Mouse (Mus musculus) urinary bladder, postnatal 4 days (tissue): Measurements from ENCODE around the gene Ulk4.
A peak's percentile ranks its signal among the peaks of the same experiment; 100 is the strongest.

Experiments
- DNase-seq, 2 experiments: peaks; one replicate each; pipeline ENCODE4 v3.0.0; 2021 to 2022; ENCODE audit warnings: low spot score in 2 of 2

Ulk4 gene

GRCm38 (mm10) chr9:121277118-121278060 lies at the start of gene Ulk4:
Ulk4 (minus strand) TSS chr9:121277197.
- peak; percentile 89 to 90 for DNase-seq

- DNase-seq, result no peak
Observed at GRCm38 (mm10) chr9:121322034-121322433, 45.0 kb upstream of the Ulk4 start.

- no peak for DNase-seq
Observed at GRCm38 (mm10) chr9:121321118-121321517, 44.1 kb upstream of the Ulk4 start.

GRCm38 (mm10) chr9:121320433-121320832 lies 43.4 kb upstream of the Ulk4 start:
- DNase-seq, result no peak

GRCm38 (mm10) chr9:121319323-121319966 lies 42.4 kb upstream of the Ulk4 start:
- no peak for DNase-seq

GRCm38 (mm10) chr9:121316621-121317405 lies 39.8 kb upstream of the Ulk4 start:
- DNase-seq, result no peak

GRCm38 (mm10) chr9:121315901-121316595 lies 39.1 kb upstream of the Ulk4 start:
- DNase-seq, result no peak

GRCm38 (mm10) chr9:121314541-121315152 lies 37.6 kb upstream of the Ulk4 start:
- DNase-seq, result no peak

- peak; percentile 81 to 85 for DNase-seq
Observed at GRCm38 (mm10) chr9:121313656-121314374, 36.8 kb upstream of the Ulk4 start.

- no peak for DNase-seq
Observed at GRCm38 (mm10) chr9:121312237-121312891, 35.4 kb upstream of the Ulk4 start.

GRCm38 (mm10) chr9:121311846-121312236 lies 34.8 kb upstream of the Ulk4 start:
- no peak for DNase-seq

- no peak for DNase-seq
Observed at GRCm38 (mm10) chr9:121310501-121310900, 33.5 kb upstream of the Ulk4 start.

- no peak for DNase-seq
Observed at GRCm38 (mm10) chr9:121309287-121309686, 32.3 kb upstream of the Ulk4 start.

GRCm38 (mm10) chr9:121305456-121305855 lies 28.5 kb upstream of the Ulk4 start:
- DNase-seq, result no peak

- no peak for DNase-seq
Observed at GRCm38 (mm10) chr9:121304520-121304919, 27.5 kb upstream of the Ulk4 start.

- DNase-seq, result no peak
Observed at GRCm38 (mm10) chr9:121303748-121304147, 26.8 kb upstream of the Ulk4 start.

- DNase-seq, result no peak
Observed at GRCm38 (mm10) chr9:121303086-121303485, 26.1 kb upstream of the Ulk4 start.

- no peak for DNase-seq
Observed at GRCm38 (mm10) chr9:121302543-121302942, 25.5 kb upstream of the Ulk4 start.

GRCm38 (mm10) chr9:121301041-121301920 lies 24.3 kb upstream of the Ulk4 start:
- no peak for DNase-seq
